Mouse (Mus musculus): ENCODE data around the gene Spata1.

- no peak for TF ChIP-seq CTCF (IDR thresholded peaks at IDR 0.05; ENCODE audit: insufficient read depth, low read length)
- no peak for TF ChIP-seq POLR2A (IDR thresholded peaks at IDR 0.05; ENCODE audit: borderline replicate concordance, extremely low read depth, low read depth, low read length)
Measured at GRCm38 (mm10) chr3:146498989-146499388, 564 bp downstream of the Spata1 start.
